Mouse (Mus musculus): ENCODE measurements around the gene Ddit4l.
"Not testable (repeated sequence)": the region's sequence is repeated elsewhere in the genome, so short reads cannot be mapped to it uniquely, and the experiment has no call there.

Gene Ddit4l

DNA sequence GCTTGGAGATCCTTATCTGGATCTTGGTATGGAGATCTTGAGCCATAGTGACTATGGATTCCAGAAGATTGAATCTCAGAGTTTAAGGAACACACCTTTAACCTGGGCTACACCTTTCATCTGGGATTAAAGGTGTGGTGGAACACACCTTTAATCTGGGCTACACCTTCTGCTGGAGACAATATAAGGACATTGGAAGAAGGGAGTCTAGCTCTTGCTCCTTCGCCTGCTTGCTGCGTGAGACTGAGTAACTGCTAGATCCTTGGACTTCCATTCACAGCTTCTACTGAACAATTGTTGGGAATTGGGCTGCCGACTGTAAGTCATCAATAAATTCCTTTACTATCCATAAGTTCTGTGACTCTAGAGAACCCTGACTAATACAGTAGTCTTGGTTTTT is at the start of gene Ddit4l:
TSS of gene Ddit4l (plus strand) at position 301 of the 400 bp plus-strand sequence.
- not testable (repeated sequence) for DNase-seq (ENCODE audit: low spot score in 2 of 2)

GRCm38 (mm10) chr3:137576146-137576545 is 45.3 kb upstream of the Ddit4l start:
- DNase-seq (ENCODE audit: low spot score in 2 of 2): no peak

- DNase-seq (ENCODE audit: low spot score in 2 of 2): no peak
These were observed 34.9 kb upstream of the Ddit4l start for GRCm38 (mm10) chr3:137586376-137586969.

DNA sequence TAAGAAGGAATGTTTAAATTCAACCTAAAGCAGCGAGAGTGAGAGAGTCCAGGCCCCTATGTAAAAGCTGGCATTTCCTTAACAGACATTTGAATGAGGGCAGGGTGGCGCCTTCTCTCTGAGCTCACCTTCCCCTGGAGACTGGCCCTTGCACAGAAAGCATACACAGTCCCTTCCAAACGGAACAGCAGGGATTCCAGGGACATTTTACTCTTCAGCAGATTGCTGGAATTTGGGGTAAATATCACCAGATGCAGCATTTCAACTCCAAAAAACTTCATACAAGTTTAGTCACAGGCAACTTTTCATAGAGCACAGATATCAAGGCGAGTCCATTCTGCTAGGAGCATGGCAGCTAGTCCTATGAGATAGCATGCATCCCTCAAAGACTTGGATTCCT is 31.6 kb upstream of the Ddit4l start:
- DNase-seq (ENCODE audit: low spot score in 2 of 2): no peak

- no peak for DNase-seq (ENCODE audit: low spot score in 2 of 2)
These were observed 27.0 kb upstream of the Ddit4l start for GRCm38 (mm10) chr3:137594332-137594905.

DNA sequence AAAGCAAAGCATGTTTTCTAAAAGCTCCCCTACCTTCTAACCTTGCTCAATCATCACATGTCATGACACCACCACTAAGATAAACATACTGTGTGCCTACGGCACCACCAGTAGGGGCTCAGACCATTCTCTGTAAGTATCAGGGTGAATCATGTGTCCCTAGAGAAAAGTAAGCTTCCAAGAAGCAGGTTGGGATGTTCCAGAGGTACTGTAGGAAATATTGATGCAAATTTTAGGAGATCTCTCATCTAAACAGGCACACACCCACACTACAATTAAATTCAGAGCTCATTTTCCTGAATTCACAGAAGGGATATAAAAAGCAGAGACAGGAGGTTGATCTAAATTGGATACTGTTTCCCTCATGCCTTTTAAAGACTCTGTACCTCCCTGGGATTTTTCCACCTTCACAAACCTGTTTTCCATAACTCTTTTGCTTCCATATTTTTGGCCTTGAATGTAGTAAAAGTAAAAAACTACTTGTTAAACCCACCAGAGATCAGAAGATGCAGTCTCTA is 12.4 kb upstream of the Ddit4l start:
- no peak for DNase-seq (ENCODE audit: low spot score in 2 of 2)

DNA sequence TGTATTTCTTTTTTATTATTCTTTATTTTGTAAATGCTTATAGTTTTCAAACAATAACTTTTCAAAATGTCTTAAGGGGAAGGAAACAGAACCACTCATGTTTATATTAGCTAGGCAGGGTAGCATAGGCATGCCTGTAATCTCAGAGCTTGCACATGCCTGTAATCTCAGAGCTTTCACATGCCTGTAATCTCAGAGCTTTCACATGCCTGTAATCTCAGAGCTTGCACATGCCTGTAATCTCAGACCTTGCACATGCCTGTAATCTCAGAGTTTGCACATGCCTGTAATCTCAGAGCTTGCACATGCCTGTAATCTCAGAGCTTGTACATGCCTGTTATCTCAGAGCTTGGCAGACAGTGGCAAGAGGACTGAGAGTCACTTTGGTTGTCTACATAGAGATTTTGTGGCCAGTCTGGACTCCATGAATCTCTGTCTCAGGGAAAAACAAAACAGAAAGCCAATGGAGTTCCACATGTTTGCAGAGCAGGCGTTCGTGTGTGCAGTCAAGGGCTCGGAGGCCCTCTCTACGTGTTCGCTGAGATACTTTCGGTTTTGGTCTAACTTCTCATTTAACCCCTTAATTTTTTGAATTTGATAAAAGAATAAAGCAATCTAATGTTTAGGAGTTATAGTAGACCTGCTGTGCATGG is 10.8 kb upstream of the Ddit4l start:
- DNase-seq (ENCODE audit: low spot score in 2 of 2): no peak

DNA sequence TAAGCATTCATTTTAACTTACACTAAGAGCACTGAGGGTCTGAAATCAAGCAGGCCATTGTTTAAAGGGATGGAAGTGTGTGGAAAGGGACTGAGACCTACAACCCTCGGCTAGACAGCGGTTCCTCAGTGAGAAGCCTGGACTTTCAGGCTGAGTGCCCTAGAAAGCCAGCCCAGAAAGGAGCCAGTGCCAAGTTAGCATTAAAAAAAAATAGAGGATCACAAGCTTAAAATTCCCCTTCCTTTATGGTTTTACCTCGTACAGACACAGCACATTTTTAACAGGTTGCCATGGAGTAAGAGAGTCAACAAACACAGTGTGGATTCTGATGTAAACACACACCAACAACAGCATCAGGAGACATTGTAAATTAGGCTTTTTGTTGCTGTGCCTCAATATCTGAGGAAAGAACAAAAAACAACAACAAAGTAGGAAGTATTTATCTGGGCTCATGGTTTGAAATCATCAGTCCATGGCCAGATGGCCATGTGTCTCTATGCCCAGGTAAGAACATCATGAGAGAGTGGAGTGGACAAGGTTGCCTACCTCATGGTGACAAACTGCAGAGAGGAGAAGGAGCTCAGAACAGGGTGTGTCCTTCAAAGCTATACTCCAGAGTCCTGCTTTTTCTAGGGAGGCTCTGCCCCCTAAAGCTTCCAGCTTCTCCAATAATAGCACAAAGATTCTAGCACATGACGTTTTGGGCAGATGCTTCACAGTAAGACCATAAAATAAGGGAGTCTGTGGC is 10.1 kb upstream of the Ddit4l start:
- DNase-seq (ENCODE audit: low spot score in 2 of 2): no peak

DNA sequence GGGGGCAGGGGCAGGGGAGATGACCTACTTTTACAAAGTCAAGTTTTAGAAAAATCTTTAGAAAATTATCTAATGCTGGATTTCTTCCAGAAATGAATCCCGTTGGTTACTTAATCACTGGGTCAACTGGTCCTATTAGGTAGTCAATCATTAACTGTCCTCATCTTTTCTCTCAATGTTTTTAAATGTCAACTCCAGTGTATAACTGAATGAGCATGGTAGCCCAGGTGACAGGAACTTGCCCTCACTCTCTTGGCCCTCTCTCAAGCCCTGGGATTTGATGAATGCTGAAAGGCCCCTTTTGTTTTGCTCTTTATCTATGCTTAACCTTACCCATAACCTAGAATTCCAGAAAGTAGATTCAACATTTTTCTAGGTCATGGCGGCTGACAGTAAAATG is 9.4 kb upstream of the Ddit4l start:
- DNase-seq (ENCODE audit: low spot score in 2 of 2): no peak

- no peak for DNase-seq (ENCODE audit: low spot score in 2 of 2)
These were observed 872 bp upstream of the Ddit4l start for GRCm38 (mm10) chr3:137620540-137620939.

DNA sequence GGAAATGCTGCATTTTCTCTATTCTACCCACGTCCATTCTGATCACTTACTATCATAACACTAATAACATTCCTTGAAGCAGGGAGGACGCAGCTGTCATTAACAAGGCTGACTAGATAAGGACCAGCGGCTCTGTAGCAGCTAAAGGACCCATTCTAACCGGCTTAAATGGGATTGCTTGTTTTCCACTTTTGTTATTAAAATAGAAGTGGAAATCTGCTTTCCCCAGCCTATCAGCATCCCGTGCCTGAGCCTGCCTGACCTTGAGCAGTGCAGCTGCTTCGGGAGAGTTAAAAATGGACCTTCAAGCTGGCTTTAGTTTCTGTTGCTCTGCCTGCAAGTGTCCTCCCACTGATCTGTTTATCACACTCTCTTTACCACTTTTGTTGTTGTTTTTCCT is 679 bp downstream of the Ddit4l start:
- DNase-seq (ENCODE audit: low spot score in 2 of 2): no peak

DNA sequence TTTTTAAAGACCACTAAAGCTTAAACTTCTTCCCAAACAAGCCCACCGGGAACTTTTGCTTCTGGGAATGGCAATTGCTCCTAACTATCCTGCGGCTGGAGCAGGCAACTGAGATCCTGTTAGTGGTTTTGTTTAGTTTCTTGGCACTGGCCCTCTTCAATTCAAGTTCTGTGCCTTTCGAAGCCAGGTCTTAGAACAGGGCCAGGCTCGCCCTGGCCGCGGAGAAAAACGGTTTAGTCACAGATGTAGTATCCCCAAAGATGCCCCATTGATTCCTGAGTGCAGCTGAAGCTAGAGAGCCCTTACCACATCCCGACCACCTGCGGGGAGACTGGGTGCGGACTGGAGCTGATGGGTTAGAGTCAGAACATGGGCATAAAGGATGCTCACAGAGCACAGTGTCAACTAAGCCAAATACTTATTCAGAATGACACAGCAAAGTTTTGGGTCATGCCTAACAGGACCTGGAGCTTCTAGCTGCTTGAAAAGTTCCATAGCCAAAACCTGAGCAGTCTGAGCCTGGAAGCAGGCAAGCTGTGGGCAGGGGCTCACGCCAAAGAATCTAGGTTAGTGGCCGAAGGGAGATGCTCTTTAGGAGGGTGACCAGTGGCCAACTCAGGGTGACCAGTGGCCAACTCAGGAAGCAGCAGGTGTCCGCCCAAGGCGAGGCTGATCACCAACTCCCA is 1.6 kb downstream of the Ddit4l start:
- no peak for DNase-seq (ENCODE audit: low spot score in 2 of 2)

DNA sequence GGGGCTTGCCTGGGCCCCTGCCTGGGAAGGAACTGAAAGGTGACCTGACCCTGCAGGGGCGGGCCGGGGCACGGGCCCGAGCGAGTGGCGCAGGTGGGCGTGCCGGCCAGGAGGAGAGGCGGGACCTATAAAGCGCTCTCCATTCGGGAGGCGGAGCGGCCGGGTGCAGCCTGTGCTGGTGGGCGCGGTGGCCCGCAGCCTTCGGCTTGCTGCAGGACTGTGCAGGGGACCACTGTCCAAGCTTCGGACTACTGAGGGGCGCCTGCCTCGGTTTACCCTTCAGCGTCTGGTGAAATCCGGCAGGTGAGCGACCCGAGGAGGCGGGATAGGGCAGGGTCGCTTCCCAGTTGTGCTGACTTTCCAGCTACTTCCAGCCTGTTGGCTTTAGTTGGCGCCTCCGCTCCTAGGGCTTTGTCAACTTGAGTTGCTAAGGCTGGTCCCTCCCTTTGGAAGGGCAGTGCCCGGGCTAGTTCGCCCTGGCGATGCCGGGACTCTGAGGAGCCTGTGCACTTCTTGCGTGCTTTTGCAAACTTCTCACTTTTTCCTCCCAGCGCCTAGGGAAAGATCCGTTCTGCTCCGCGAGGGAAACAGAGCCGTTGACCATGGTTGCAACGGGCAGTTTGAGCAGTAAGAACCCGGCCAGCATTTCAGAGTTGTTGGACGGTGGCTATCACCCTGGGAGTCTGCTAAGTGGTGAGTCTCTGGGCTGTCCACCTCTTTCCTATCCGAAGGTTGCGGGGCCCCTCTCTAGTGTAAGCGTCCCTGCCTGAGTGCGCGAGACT is 2.4 kb downstream of the Ddit4l start:
- no peak for DNase-seq (ENCODE audit: low spot score in 2 of 2)

GRCm38 (mm10) chr3:137625054-137625453 is 3.6 kb downstream of the Ddit4l start:
- no peak for DNase-seq (ENCODE audit: low spot score in 2 of 2)

- no peak for DNase-seq (ENCODE audit: low spot score in 2 of 2)
These were observed 12.3 kb downstream of the Ddit4l start for GRCm38 (mm10) chr3:137633726-137634125.

DNA sequence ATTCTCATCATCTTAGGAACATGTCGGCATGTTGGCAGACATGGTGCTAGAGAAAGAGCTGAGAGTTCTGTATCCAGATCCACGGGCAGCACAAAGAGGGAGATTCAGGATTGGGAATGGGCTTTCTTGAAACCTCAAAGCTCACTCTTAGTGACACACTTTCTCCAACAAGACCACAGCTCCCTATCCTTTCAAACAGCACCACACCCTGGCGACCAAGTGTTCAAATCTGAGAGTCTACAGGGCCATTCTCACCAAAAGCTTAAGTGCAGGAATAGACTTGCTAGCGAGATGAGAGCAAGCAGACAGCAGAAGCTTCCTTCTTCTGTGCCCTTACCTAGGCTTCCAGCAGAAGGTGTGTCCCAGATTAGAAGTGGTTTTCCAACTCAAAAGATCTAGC is 15.2 kb downstream of the Ddit4l start:
- no peak for DNase-seq (ENCODE audit: low spot score in 2 of 2)

DNA sequence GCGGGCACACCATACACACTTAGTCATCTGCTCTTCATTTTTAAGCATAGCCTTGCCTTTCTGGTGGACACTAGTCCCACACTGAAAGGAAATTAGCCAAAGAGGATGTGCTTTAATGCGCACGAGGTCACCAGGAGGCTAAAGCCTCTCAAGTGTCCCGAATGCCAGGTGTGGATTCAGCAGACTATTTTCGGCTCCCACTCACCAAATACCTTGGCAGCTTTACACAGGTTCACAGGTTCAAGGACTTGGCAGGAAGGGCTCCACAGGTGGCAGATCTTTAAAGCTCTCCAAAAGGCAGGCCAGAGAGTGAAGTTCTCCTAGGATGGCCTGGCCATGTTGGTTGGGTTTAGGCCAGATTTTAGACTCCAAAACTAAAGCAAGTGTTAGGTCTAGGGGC is 19.8 kb downstream of the Ddit4l start:
- DNase-seq (ENCODE audit: low spot score in 2 of 2): no peak

DNA sequence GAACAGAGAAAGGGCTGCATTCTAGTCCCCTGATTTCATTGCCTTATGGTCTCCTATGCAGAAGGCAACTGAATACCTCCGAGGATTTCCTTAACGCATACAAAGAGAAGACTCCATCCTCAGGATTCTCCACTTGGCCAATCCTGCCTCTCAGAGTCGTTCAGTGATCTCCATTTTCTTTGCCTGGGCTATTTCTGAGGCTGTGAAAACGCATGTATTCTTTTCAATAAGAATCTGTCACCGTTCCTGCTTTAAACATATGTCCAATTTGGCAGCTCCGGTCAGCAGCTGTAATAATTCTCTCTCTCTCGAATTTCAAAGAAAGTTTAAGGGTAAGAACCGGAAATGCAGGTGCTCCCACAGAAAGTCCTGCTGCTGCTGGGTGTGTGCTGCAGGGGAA is 20.7 kb downstream of the Ddit4l start:
- no peak for DNase-seq (ENCODE audit: low spot score in 2 of 2)

DNA sequence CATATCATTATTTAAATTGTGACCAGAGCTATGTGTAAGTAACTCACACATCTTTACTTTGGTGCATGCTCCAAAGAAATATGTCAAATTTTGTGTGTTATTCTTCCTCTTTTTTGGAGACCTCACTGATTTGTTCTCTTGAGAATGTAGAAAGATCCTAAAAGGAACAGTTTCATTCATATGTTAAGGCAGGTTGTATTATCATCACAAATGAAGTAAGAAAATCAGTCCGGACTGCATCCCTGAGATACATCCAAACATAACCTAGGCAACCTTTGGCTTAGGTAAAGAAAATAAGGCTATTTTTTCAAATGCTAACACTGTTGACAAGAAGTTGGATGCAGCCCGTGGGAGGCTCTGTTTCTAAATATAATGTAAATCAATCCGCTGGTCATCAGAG is 21.2 kb downstream of the Ddit4l start:
- DNase-seq (ENCODE audit: low spot score in 2 of 2): no peak

GRCm38 (mm10) chr3:137644081-137644480 is 22.7 kb downstream of the Ddit4l start:
- DNase-seq (ENCODE audit: low spot score in 2 of 2): no peak

DNA sequence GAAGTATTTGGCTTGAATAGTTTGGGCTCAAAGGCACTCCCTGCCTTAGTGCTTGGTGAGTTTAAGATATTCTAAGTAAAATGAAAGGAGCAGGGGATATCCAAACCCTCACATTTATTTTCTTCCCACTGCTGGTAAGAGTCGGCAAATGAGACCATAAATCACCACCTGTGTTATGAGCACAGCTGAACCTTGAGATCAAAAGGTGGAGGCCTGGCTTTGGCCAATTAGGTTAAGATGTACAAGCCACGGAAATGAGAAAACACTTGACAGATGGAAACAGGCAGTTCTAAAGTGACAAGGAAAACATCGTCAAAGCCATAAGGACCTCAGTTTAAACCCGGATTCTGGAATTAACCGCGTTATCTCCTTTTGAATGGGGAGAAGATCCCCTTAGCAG is 23.5 kb downstream of the Ddit4l start:
- no peak for DNase-seq (ENCODE audit: low spot score in 2 of 2)
